Mouse (Mus musculus): ENCODE data around the gene Polr2a.
A peak's percentile ranks its signal among the peaks of the same experiment; 100 is the strongest.
"Not testable (repeated sequence)": the region's sequence is repeated elsewhere in the genome, so short reads cannot be mapped to it uniquely, and the experiment has no call there.

Polr2a gene

GRCm38 (mm10) chr11:69703814-69704612 is 54.4 kb downstream of the Polr2a start:
- no peak for DNase-seq (ENCODE audit: low spot score)

- DNase-seq (ENCODE audit: low spot score) = not testable (repeated sequence)
Measured at GRCm38 (mm10) chr11:69703381-69703780, 55.1 kb downstream of the Polr2a start.

GRCm38 (mm10) chr11:69702886-69703285 is 55.6 kb downstream of the Polr2a start:
- DNase-seq (ENCODE audit: low spot score) = not testable (repeated sequence)

GRCm38 (mm10) chr11:69699595-69699994 is 58.8 kb downstream of the Polr2a start:
- DNase-seq (ENCODE audit: low spot score) = no peak

GRCm38 (mm10) chr11:69698574-69698973 is 59.9 kb downstream of the Polr2a start:
- DNase-seq (ENCODE audit: low spot score) = no peak

- no peak for DNase-seq (ENCODE audit: low spot score)
Measured at GRCm38 (mm10) chr11:69697396-69697795, 61.0 kb downstream of the Polr2a start.

- peak; percentile 45 for DNase-seq (ENCODE audit: low spot score)
Measured at GRCm38 (mm10) chr11:69695361-69696181, 62.9 kb downstream of the Polr2a start, which contains the start of the genes Tnfsf12 and Tnfsfm13. Gene Tnfsf12, minus strand, starts transcription at chr11:69695849. Gene Tnfsfm13, minus strand, starts transcription at chr11:69696098.

- no peak for DNase-seq (ENCODE audit: low spot score)
Measured at GRCm38 (mm10) chr11:69695046-69695360, 63.4 kb downstream of the Polr2a start.

- DNase-seq (ENCODE audit: low spot score) = no peak
Measured at GRCm38 (mm10) chr11:69693421-69693965, 64.9 kb downstream of the Polr2a start.

GRCm38 (mm10) chr11:69692863-69693262 is 65.6 kb downstream of the Polr2a start:
- no peak for DNase-seq (ENCODE audit: low spot score)

GRCm38 (mm10) chr11:69692196-69692811 is 66.1 kb downstream of the Polr2a start:
- no peak for DNase-seq (ENCODE audit: low spot score)

GRCm38 (mm10) chr11:69689891-69690290 is 68.5 kb downstream of the Polr2a start:
- no peak for DNase-seq (ENCODE audit: low spot score)

GRCm38 (mm10) chr11:69687061-69687460 is 71.4 kb downstream of the Polr2a start:
- DNase-seq (ENCODE audit: low spot score) = no peak

GRCm38 (mm10) chr11:69686377-69686776 is 72.1 kb downstream of the Polr2a start:
- DNase-seq (ENCODE audit: low spot score) = no peak

- DNase-seq (ENCODE audit: low spot score) = no peak
Measured at GRCm38 (mm10) chr11:69685526-69686148, 72.8 kb downstream of the Polr2a start, which contains the start of gene Tnfsf13. Gene Tnfsf13, minus strand, starts transcription at chr11:69685784.

GRCm38 (mm10) chr11:69684936-69685335 is 73.5 kb downstream of the Polr2a start:
- no peak for DNase-seq (ENCODE audit: low spot score)

GRCm38 (mm10) chr11:69684128-69684745 is 74.2 kb downstream of the Polr2a start:
- DNase-seq (ENCODE audit: low spot score) = no peak

Data from retina, embryonic 14.5 days (tissue).